Mouse (Mus musculus): ENCODE data around the gene Ear1. TPM values are rescaled to one million over a fixed set of nuclear protein-coding genes. Genes with fewer than 3 reads are reported as not detected.
"Not testable (repeated sequence)": the region's sequence is repeated elsewhere in the genome, so short reads cannot be mapped to it uniquely, and the experiment has no call there.

Ear1 gene
- total RNA-seq (2014; fragmentation: Nextera tagmentation): not detected in 2 replicates
- not detected in 2 replicates for total RNA-seq (2017)

GRCm38 (mm10) chr14:43875417-43875816, at the start of gene Ear1:
TSS of gene Ear1 (minus strand) at chr14:43875517.
- ATAC-seq (replicated peaks; ENCODE audit: low FRiP score, low TSS enrichment, poor library complexity, severe bottlenecking): not testable (repeated sequence)

GRCm38 (mm10) chr14:43924688-43925403, 49.5 kb upstream of the Ear1 start, which contains the start of gene Gm8113:
TSS of gene Gm8113 (plus strand) at chr14:43925390.
- ATAC-seq (replicated peaks; ENCODE audit: low FRiP score, low TSS enrichment, poor library complexity, severe bottlenecking): peak; percentile 94

- not testable (repeated sequence) for ATAC-seq (replicated peaks; ENCODE audit: low FRiP score, low TSS enrichment, poor library complexity, severe bottlenecking)
Measured at GRCm38 (mm10) chr14:43923459-43923858, 48.1 kb upstream of the Ear1 start, which contains the start of gene Ear10. TSS of gene Ear10 (minus strand) at chr14:43923559.

- ATAC-seq (replicated peaks; ENCODE audit: low FRiP score, low TSS enrichment, poor library complexity, severe bottlenecking): not testable (repeated sequence)
Measured at GRCm38 (mm10) chr14:43918214-43918613, 42.9 kb upstream of the Ear1 start.

GRCm38 (mm10) chr14:43898577-43898976, 23.3 kb upstream of the Ear1 start:
- ATAC-seq (replicated peaks; ENCODE audit: low FRiP score, low TSS enrichment, poor library complexity, severe bottlenecking): not testable (repeated sequence)

GRCm38 (mm10) chr14:43895357-43895756, 20.0 kb upstream of the Ear1 start:
- ATAC-seq (replicated peaks; ENCODE audit: low FRiP score, low TSS enrichment, poor library complexity, severe bottlenecking): not testable (repeated sequence)

GRCm38 (mm10) chr14:43891288-43891687, 16.0 kb upstream of the Ear1 start:
- not testable (repeated sequence) for ATAC-seq (replicated peaks; ENCODE audit: low FRiP score, low TSS enrichment, poor library complexity, severe bottlenecking)

GRCm38 (mm10) chr14:43886235-43886634, 10.9 kb upstream of the Ear1 start:
- not testable (repeated sequence) for ATAC-seq (replicated peaks; ENCODE audit: low FRiP score, low TSS enrichment, poor library complexity, severe bottlenecking)

- peak; percentile 75 for ATAC-seq (replicated peaks; ENCODE audit: low FRiP score, low TSS enrichment, poor library complexity, severe bottlenecking)
Measured at GRCm38 (mm10) chr14:43879966-43880545, 4.7 kb upstream of the Ear1 start.

GRCm38 (mm10) chr14:43877789-43878188, 2.5 kb upstream of the Ear1 start:
- peak; percentile 75; the same call in 1 of the 2 replicates for ATAC-seq (replicated peaks; ENCODE audit: low FRiP score, low TSS enrichment, poor library complexity, severe bottlenecking)

GRCm38 (mm10) chr14:43874862-43875261, 455 bp downstream of the Ear1 start:
- ATAC-seq (replicated peaks; ENCODE audit: low FRiP score, low TSS enrichment, poor library complexity, severe bottlenecking): not testable (repeated sequence)

- ATAC-seq (replicated peaks; ENCODE audit: low FRiP score, low TSS enrichment, poor library complexity, severe bottlenecking): 0 out of 2 replicates have a peak, but pooled peaks have one; percentile 50
Measured at GRCm38 (mm10) chr14:43860522-43860921, 14.8 kb downstream of the Ear1 start.

GRCm38 (mm10) chr14:43859465-43859864, 15.9 kb downstream of the Ear1 start:
- not testable (repeated sequence) for ATAC-seq (replicated peaks; ENCODE audit: low FRiP score, low TSS enrichment, poor library complexity, severe bottlenecking)

GRCm38 (mm10) chr14:43843949-43844573, 31.3 kb downstream of the Ear1 start:
- ATAC-seq (replicated peaks; ENCODE audit: low FRiP score, low TSS enrichment, poor library complexity, severe bottlenecking): not testable (repeated sequence)

- not testable (repeated sequence) for ATAC-seq (replicated peaks; ENCODE audit: low FRiP score, low TSS enrichment, poor library complexity, severe bottlenecking)
Measured at GRCm38 (mm10) chr14:43840976-43841375, 34.3 kb downstream of the Ear1 start.

- not testable (repeated sequence) for ATAC-seq (replicated peaks; ENCODE audit: low FRiP score, low TSS enrichment, poor library complexity, severe bottlenecking)
Measured at GRCm38 (mm10) chr14:43835366-43835765, 40.0 kb downstream of the Ear1 start.

GRCm38 (mm10) chr14:43830385-43830784, 44.9 kb downstream of the Ear1 start:
- not testable (repeated sequence) for ATAC-seq (replicated peaks; ENCODE audit: low FRiP score, low TSS enrichment, poor library complexity, severe bottlenecking)

GRCm38 (mm10) chr14:43824176-43824575, 51.1 kb downstream of the Ear1 start:
- ATAC-seq (replicated peaks; ENCODE audit: low FRiP score, low TSS enrichment, poor library complexity, severe bottlenecking): 0 out of 2 replicates have a peak, but pooled peaks have one; percentile 46

- peak; percentile 83 for ATAC-seq (replicated peaks; ENCODE audit: low FRiP score, low TSS enrichment, poor library complexity, severe bottlenecking)
Measured at GRCm38 (mm10) chr14:43821869-43822268, 53.4 kb downstream of the Ear1 start.

- not testable (repeated sequence) for ATAC-seq (replicated peaks; ENCODE audit: low FRiP score, low TSS enrichment, poor library complexity, severe bottlenecking)
Measured at GRCm38 (mm10) chr14:43812458-43812857, 62.9 kb downstream of the Ear1 start.

Measured in megakaryocyte-erythroid progenitor cell, adult 5-6 weeks (primary cell).